Mouse (Mus musculus) inflammation-experienced regulatory T-cells, adult 16 weeks (primary cell): ENCODE data around the gene Bsph2. TPM values are rescaled to one million over a fixed set of nuclear protein-coding genes. Genes with fewer than 3 reads are reported as not detected.

Experiments used
- polyA plus RNA-seq: library from polyadenylated mRNA; unstranded; fragments of 100-300 nt; shearing (Covaris generic); gene quantifications from one replicate; pipeline ENCODE4 v1.2.1, GENCODE M21; 2017

Bsph2 gene
- not detected for polyA plus RNA-seq

GRCm38 (mm10) chr7:13570967-13571366 lies at the start of gene Bsph2:
Bsph2 (minus strand) TSS chr7:13571067.

Other genes with a start within 250 kb of the Bsph2 start
- gene Pla2g4c, start 246.4 kb downstream of the Bsph2 start, polyA plus RNA-seq: 0.15 TPM
- not detected for gene Cabp5, start 172.9 kb downstream of the Bsph2 start, polyA plus RNA-seq
- gene Bsph1, start 120.2 kb downstream of the Bsph2 start, polyA plus RNA-seq: not detected
- not detected for gene Sult2a5, start 52.9 kb upstream of the Bsph2 start, polyA plus RNA-seq
- gene Sult2a2, start 162.4 kb upstream of the Bsph2 start, polyA plus RNA-seq: not detected